In the genomic region with DNA sequence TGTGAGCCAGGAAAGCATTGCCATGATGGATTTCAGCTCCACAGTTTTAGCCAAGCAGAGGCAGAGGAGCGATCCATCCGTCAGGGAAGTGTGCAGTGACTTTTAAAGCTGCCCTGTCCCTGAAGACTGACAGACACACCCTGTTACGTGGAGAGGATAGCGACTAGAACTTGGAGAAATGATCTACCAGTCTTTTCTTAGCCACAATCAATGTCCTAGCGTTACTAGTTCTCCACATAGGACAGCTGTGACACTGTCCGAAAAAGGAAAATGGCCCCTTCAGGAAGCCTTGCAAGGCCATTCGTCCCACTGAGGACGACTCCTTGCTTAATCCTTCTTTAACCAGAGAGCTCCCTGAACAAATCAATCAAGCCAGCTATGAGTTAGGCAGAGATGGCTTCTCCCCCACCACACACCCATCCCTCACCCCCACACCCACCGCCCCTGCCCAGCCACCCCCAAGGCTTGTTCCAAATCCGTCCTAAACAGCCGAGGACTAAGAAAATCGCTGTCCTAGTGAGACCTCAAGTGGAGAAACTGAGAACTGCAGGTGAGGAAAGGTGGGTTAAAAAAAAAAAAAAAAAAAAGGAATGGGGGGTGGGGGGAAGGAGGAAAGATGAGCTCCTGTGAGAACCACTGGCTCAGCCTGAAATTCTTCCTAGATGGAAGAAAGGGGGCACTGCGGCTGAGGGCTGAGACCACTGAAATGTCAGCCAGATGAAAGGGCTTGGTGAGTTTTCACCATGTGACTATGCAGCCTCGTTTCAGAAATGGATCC, we compare ENCODE assay signal across 8 mouse cellular contexts.
DNase-seq lines count a peak whose midpoint lies in the region; ATAC-seq lines count a peak whose summit lies in the region.

No protein-coding gene starts in this region.

- H3K27ac ChIP-seq in forebrain, embryonic 13.5 days = no peak overlapping the region
- no peak overlapping the region for H3K27ac ChIP-seq in hindbrain, embryonic 12.5 days
- H3K27ac ChIP-seq in midbrain, embryonic 12.5 days (replicated peaks) = no peak overlapping the region
- H3K27ac ChIP-seq in stomach, embryonic 15.5 days = no peak overlapping the region

- WGBS in forebrain, embryonic 13.5 days = 18% methylated on average over 14 of the region's 14 CpGs
- WGBS in hindbrain, embryonic 12.5 days = 19% methylated on average over 14 of the region's 14 CpGs
- 21% methylated on average over 14 of the region's 14 CpGs for WGBS in midbrain, embryonic 12.5 days
- WGBS in stomach, embryonic 15.5 days = 18% methylated on average over 14 of the region's 14 CpGs

- ATAC-seq in forebrain, embryonic 13.5 days = peak; percentile 92
- peak; percentile 85 for ATAC-seq in hindbrain, embryonic 12.5 days (ENCODE audit: low FRiP score)
- peak; percentile 90 for ATAC-seq in midbrain, embryonic 12.5 days (ENCODE audit: low FRiP score, low read depth)
- ATAC-seq in stomach, embryonic 15.5 days (ENCODE audit: insufficient read depth, low FRiP score, low read depth) = peak; percentile 22; the same call in 1 of the 2 replicates

- intact Hi-C loops in left cerebral cortex, postnatal 25 days (cut with DNase I) = loop anchor here (1.0 to 10.0 kb wide), 4 partner anchors 468 to 670 kb away; a partner anchor contains a TSS

- H3K36me3 ChIP-seq in forebrain, embryonic 13.5 days (ENCODE audit: poor library complexity, severe bottlenecking) = no peaks in the 10 kb centered on the region
- H3K36me3 ChIP-seq in hindbrain, embryonic 12.5 days = no peaks in the 10 kb centered on the region
- H3K36me3 ChIP-seq in midbrain, embryonic 12.5 days = no peaks in the 10 kb centered on the region
- H3K36me3 ChIP-seq in stomach, embryonic 15.5 days = no peaks in the 10 kb centered on the region

- H3K27me3 ChIP-seq in forebrain, embryonic 13.5 days = no peaks in the 10 kb centered on the region
- H3K27me3 ChIP-seq in hindbrain, embryonic 12.5 days = no peaks in the 10 kb centered on the region
- H3K27me3 ChIP-seq in midbrain, embryonic 12.5 days = no peaks in the 10 kb centered on the region
- H3K27me3 ChIP-seq in stomach, embryonic 15.5 days (replicated peaks) = no peaks in the 10 kb centered on the region

- DNase-seq in left cerebral cortex, adult 18-20 months (ENCODE audit: low spot score in 2 of 2) = peak; percentile 65 to 78
- DNase-seq in left cerebral cortex, adult 11 months (ENCODE audit: low spot score) = no peak
- DNase-seq in c-Kit-positive CD71-positive TER-119-positive erythroid progenitor cells, embryonic 14.5 days (ENCODE audit: low spot score) = peak; percentile 5
- peak; percentile 68 for DNase-seq in left cerebral cortex, postnatal 25 days (ENCODE audit: low spot score in 2 of 2)

- no peaks in the 10 kb centered on the region for H3K9me3 ChIP-seq in forebrain, embryonic 13.5 days (replicated peaks)
- H3K9me3 ChIP-seq in hindbrain, embryonic 12.5 days (replicated peaks) = no peaks in the 10 kb centered on the region
- no peaks in the 10 kb centered on the region for H3K9me3 ChIP-seq in midbrain, embryonic 12.5 days
- no peaks in the 10 kb centered on the region for H3K9me3 ChIP-seq in stomach, embryonic 15.5 days

- peak overlapping the region; percentile 31 for H3K4me3 ChIP-seq in forebrain, embryonic 13.5 days
- H3K4me3 ChIP-seq in hindbrain, embryonic 12.5 days = peak overlapping the region; percentile 31
- H3K4me3 ChIP-seq in midbrain, embryonic 12.5 days = peak overlapping the region; percentile 32
- peak overlapping the region; percentile 37 for H3K4me3 ChIP-seq in stomach, embryonic 15.5 days (replicated peaks)

- peak overlapping the region; percentile 58 for H3K4me2 ChIP-seq in forebrain, embryonic 13.5 days
- peak overlapping the region; percentile 58 for H3K4me2 ChIP-seq in hindbrain, embryonic 12.5 days (replicated peaks)
- peak overlapping the region; percentile 52 for H3K4me2 ChIP-seq in midbrain, embryonic 12.5 days (replicated peaks)
- peak overlapping the region; percentile 62 for H3K4me2 ChIP-seq in stomach, embryonic 15.5 days

- H3K4me1 ChIP-seq in forebrain, embryonic 13.5 days = peaks cover 7% of the 10 kb centered on the region; the same call in 1 of the 2 replicates
- H3K4me1 ChIP-seq in hindbrain, embryonic 12.5 days = 0 out of 2 replicates have a peak, but pooled peaks cover 2% of the 10 kb centered on the region
- H3K4me1 ChIP-seq in midbrain, embryonic 12.5 days = no peaks in the 10 kb centered on the region
- no peaks in the 10 kb centered on the region for H3K4me1 ChIP-seq in stomach, embryonic 15.5 days

- peak overlapping the region; percentile 51; the same call in 1 of the 2 replicates for H3K9ac ChIP-seq in forebrain, embryonic 13.5 days
- H3K9ac ChIP-seq in hindbrain, embryonic 12.5 days = peak overlapping the region; percentile 52; the same call in 1 of the 2 replicates
- no peak overlapping the region; the same call in 1 of the 2 replicates for H3K9ac ChIP-seq in midbrain, embryonic 12.5 days (replicated peaks)
- H3K9ac ChIP-seq in stomach, embryonic 15.5 days = no peak overlapping the region

Comparison
In these comparisons a context has a peak if more than half of its experiments do, and no peak if none do; other contexts are left out.
1. ATAC-seq: peak in every context shown above with its lines; median percentile 92 in forebrain, embryonic 13.5 days; 90 in midbrain, embryonic 12.5 days; 85 in hindbrain, embryonic 12.5 days; 22 in stomach, embryonic 15.5 days.
2. H3K9ac ChIP-seq: peak in forebrain, embryonic 13.5 days (single experiment) and hindbrain, embryonic 12.5 days (single experiment); none in midbrain, embryonic 12.5 days (single experiment) and stomach, embryonic 15.5 days (single experiment).
3. Peak in every context shown above with its lines, with median percentiles within 50 percentile points of each other: H3K4me2 ChIP-seq and H3K4me3 ChIP-seq.